Mouse (Mus musculus) kidney, postnatal 4 days (tissue): ENCODE results near the gene Lrrc3c.
A peak's percentile ranks its signal among the peaks of the same experiment; 100 is the strongest.

ENCODE experiments used
- DNase-seq, 2 experiments: peaks; one replicate each; pipeline ENCODE4 v3.0.0; 2021; ENCODE audit warnings: mixed read lengths in 2 of 2

Gene Lrrc3c

GRCm38 (mm10) chr11:98597991-98598390 is at the start of gene Lrrc3c:
TSS of gene Lrrc3c (plus strand) at chr11:98598291.
- DNase-seq = no peak

DNA sequence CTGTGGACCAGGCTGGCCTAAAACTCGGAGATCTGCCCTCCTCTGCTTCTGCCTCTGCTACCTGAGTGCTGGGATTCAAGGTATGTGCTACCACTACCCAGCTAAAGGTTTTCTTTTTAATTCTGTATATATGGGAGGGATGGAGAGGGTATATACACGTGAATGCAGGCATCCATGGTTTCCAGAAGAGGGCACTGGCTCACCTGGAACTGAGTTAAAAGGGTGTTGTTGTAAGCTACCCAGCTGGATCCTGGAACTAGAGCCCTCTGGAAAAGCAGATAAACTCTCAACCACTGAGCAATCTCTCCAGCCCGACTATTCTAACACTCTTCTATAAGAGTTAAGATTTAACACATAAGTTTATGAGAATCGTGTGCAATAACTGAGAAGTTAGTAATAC is 48.7 kb upstream of the Lrrc3c start:
- no peak for DNase-seq

- DNase-seq = no peak
Observed at GRCm38 (mm10) chr11:98550311-98550974, 47.6 kb upstream of the Lrrc3c start.

DNA sequence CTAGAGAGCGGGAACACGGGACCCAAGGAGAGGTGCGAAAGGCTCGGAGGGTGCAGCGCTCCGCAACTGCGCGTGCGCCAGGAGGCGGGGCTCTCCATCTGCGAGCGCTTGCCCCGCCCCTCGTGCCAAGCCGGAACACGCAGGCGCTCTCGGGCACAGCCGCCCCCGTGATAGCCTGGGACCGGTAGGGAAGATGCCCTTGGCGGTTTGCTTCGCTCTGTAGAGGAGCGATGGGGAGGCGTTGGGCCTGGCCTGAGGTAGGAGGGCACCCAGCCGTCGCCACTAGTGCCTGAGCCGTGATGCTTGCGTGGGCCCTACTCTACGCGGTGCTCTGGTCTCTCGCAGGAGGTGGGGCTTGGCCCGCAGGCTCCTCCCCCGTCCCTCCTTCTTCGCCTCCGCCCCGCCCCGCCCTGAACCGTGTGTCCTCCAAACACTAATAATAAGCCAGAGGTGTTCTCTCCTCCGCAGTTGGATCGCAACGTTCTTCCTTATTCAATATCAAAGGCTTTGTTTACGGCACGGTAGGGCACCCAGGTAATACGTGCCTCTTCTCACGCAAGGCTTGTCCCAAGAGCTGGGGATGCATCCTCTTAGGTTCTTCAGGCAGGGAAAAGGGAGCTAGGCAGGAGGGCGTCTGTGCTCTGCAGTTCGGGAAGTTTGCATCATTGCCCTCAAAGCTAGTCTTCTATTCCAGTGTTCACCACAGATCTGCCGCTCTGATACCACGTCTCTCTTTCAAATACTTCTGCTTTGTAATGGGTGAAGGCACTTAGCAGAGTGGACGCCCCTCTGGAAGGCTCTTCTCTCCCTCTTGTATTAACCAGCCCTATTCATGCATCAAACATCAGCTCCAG is 46.9 kb upstream of the Lrrc3c start, which contains the start of gene Zpbp2:
Zpbp2 (plus strand) TSS at position 123 of the 854 bp plus-strand sequence.
- DNase-seq = peak; percentile 91 to 94

DNA sequence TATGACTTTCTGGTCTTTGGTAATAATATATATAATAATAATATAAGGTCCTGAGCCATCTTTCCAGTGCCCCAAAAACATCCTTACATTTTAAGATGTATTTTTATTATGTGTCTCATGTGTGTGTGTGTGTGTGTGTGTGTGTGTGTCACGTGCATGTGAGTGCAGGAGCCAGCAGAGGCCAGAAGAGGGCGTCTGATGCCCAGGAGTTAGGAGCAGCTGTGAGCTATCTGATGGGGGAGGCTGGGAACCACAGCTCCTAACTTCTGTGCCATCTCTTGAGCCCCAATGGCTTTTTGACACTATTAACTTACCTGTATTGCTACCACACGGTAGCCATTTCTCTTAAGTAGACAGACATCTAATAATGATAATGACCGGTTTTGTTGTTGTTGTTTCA is 44.1 kb upstream of the Lrrc3c start:
- DNase-seq = no peak

DNA sequence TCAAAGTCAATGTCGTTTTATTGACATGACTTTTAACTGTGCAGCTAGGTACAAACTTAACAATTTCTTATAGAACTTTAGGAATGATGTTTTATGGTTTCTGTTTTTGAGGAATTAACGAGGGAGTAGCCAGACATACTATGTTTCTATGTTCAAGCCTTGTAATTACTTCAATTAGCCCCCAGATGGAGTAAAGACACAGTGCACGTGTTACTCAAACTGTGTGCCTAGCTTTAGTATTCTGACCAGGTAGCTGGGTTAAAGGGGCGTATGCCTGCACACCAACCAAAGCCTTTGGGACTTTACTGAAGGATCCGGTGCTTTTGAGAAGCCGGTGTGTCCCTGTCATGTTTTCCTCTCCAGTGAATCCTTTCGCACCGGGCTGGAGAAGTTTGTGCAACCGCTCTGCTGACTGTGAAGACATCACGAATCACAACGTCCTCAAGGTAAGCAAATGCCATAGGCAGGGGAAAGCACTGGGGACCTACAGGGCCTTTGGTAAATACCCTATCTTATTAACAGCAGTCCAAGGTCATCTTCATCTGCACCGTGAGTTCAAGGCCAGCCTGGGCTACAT is 42.9 kb upstream of the Lrrc3c start:
- no peak for DNase-seq

GRCm38 (mm10) chr11:98560942-98561341 is 37.1 kb upstream of the Lrrc3c start:
- no peak for DNase-seq

- no peak for DNase-seq
Observed at GRCm38 (mm10) chr11:98563025-98563424, 35.1 kb upstream of the Lrrc3c start.

GRCm38 (mm10) chr11:98563921-98564414 is 34.1 kb upstream of the Lrrc3c start:
- no peak for DNase-seq

DNA sequence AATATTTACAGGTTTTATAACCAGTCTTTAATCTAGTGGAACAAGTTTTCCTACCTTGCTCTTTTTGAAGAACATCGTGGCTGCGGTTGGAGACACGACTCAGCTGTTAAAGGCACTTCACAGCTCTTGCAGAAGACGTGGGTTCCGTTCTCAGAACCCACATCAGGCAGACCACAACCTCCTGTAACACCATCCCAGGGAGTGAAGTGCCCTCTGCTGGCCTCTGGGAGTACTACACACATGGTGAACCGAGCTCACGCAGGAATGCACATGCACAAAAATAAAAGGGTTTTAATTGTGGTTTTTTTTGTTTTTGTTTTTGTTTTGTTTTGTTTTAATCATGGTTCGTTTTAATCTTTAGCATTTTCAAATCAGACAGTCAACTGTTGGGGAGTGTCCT is 29.8 kb upstream of the Lrrc3c start:
- no peak for DNase-seq

DNA sequence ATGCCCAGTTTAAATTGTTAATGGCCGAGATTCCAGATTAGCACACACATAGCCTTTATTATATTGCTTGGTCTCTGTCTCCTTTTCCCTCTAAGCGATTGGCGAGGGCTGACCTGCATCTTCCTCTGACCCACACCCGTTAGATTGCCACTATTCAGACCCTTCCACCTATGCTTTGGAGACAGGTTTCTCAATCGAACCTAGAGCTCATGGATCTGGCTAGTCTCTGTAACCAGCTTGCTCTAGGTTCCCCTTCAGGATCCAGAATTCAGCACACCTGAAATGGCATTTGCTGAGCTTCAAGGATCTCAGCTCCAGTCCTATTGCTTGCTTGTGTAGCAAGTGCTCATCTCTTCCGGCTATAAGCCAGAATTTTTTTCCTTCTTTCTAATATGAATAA is 28.6 kb upstream of the Lrrc3c start:
- DNase-seq = no peak

GRCm38 (mm10) chr11:98577776-98578175 is 20.3 kb upstream of the Lrrc3c start:
- no peak for DNase-seq

DNA sequence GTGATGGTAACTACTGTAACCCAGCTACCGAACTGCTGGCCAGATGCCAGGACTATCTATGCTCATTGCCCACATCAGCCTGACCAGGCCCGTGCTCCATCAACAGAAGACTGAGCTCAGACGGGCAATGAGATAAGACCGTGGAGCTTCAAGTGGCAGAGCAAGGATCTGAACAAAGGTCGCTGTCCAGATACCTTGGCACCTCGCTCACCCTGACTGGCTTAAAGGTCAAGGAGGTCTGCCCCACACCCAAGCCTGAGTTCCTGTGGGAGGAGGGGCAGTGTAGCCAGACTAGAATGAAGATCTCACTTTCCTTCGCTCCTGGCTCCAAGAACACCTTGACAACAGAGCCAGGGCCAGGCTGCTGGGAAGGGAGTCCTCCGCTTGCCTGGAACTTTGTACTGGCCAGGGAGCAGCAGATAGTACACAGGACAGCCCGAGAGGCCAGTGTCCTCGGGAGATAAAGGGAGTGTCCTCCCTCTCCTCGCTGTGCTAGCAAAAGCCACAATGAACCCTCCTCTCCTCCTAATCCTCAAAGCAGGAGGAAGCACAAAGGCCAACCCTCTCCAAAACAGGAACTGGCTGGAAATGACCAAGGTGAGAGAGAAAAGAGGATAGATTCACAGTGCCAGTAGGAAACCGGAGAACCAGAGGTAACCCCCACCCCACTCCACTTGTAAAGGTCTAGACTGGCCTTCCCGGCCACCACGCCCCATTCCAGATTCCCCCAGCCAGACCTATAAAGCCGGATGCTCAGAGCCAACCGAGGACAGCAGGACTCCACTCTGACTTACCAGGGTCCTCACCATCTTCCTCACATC is 17.6 kb upstream of the Lrrc3c start:
- peak in 1 of 2 experiments; percentile 31 for DNase-seq

- no peak for DNase-seq
Observed at GRCm38 (mm10) chr11:98581286-98582029, 16.6 kb upstream of the Lrrc3c start.

- no peak for DNase-seq
Observed at GRCm38 (mm10) chr11:98582030-98582388, 16.1 kb upstream of the Lrrc3c start.

DNA sequence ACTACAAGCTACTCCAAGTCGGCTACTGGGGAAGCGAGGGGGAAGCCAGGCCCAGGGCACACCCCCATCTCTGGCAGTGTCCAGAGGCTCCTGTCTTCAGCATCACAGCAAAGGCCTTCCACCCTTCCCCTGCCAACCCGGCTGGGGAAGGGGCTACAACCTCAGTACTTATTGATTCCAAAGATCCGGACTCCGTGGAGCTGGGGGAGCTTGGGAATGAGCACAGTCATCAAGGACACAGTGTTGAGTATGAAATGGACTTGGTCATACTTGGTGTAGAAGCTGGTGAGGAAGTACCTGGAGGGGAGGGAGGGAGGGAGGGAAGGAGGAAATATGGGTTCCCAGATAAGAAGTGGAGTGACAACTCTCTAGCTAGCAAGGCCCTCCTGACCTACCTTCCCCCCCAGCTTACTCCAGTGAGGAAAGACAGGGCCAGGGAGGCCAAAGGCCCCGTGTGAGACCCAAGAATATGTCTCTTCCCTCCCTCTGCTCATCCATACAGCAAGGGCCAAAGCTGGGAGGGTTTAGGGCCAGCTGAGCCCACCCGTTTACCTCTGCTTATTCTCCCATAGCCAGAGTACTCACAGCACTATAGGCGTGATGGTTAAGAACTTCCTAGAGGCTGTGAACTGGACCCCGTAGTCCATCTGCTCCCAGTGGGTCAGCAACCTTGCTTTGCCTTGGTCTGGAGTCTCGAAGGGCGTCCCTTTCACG is 15.4 kb upstream of the Lrrc3c start:
- DNase-seq = no peak

- no peak for DNase-seq
Observed at GRCm38 (mm10) chr11:98583265-98583552, 14.9 kb upstream of the Lrrc3c start.

- DNase-seq = no peak
Observed at GRCm38 (mm10) chr11:98583571-98583970, 14.5 kb upstream of the Lrrc3c start.

GRCm38 (mm10) chr11:98584146-98584545 is 13.9 kb upstream of the Lrrc3c start:
- no peak for DNase-seq

GRCm38 (mm10) chr11:98584629-98585177 is 13.4 kb upstream of the Lrrc3c start:
- no peak for DNase-seq
